Mouse (Mus musculus) retina, adult 2 months (tissue): ENCODE measurements around the gene Antxr2.

ENCODE experiments used
- DNase-seq: peaks from one replicate; pipeline ENCODE4 v3.0.0-alpha.2; 2012; ENCODE audit warnings: low read depth, low spot score

The Antxr2 gene

DNA sequence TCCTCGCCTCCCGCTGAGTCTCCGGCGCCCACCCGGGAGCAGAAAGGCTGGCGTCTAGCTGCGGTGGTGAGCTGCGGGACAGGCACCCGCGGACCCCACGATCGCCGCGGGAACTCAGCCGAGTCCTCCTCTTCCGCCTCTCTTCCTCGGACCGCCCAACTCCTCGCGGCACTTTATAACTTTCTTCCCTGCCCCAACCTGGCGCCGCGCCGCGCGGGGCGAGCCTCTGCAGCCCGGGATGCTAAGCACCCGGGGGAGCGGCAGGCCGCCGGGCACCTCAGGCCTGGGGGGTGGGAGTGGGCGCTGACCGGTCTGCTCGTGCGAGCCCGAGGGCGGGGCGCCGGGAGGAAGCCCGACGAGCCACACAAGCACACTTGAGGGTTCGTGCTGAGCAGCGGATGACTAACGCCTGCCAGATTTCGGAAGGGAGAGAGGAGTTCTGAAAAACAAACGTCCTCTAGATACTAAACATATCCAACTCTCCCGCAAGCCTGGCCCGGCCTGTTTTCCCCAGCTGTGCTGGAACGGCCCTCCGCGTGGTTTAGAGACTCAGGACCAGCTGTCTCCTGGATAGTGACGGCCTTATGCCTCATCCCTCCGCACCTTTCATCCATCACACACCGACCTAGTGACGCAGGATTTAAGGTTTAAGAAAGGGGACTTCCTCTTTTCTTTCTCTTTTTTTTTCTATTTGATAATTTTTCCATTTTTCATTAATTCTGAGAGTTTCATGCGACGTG, at the start of gene Antxr2:
Gene Antxr2, minus strand, starts transcription at position 142 of the 740 bp plus-strand sequence.
- DNase-seq, result no peak

DNA sequence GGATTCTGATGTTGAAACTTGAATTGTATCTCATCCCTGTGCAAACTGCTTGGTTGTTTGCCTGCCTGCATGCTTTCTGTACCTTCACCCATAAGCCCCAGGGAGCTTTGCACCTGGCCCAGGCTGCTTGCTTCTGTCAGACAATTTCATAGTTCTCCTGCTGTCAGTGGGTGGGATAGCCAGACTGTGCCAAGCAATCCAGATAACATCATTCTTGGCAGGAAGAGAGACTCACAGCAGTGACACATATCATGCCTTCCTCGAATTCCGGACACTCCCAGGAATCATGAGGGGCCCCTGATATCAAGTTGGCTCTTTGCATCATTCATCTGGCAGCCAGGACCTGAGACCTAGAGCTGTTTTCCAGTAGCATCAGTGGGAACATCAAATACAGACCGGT, 45.8 kb upstream of the Antxr2 start:
- no peak for DNase-seq

DNA sequence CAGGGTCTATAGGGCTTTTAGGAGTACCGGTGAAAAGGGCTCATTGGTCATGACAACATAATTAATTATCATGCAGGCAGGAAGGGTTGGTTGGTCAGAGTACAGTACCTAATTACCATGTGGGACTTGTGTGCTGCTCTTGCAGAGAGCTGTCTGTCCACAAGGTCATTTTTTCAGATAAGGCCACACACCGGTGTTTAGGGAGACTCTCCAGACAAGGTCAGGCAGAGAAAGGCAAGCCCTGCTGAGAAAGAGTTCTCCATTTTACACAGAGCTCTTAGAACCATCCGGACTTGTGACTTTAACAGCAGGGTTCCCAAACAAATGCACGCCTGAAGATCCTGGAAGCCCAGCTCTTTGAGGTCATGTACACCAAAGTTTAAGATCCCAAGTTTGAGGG, 38.3 kb upstream of the Antxr2 start:
- no peak for DNase-seq

DNA sequence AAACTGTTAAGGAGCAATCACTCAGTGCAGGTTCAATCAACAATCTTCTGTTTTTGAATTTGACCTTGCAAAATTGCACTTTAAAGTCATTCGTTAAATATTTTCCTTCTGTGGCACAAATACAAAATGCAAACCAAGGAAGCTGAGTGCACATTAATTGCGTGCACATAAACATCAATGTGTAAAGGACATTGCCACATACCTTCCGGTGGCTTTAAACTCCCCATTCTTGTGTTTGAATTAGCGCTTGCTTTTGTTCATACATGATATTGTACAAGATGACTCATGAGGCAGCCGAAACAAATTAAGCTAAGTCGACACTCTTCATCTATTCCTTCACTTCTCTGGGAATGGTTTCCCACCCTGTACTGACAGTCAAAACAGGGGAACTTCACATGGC, 24.4 kb upstream of the Antxr2 start:
- no peak for DNase-seq

DNA sequence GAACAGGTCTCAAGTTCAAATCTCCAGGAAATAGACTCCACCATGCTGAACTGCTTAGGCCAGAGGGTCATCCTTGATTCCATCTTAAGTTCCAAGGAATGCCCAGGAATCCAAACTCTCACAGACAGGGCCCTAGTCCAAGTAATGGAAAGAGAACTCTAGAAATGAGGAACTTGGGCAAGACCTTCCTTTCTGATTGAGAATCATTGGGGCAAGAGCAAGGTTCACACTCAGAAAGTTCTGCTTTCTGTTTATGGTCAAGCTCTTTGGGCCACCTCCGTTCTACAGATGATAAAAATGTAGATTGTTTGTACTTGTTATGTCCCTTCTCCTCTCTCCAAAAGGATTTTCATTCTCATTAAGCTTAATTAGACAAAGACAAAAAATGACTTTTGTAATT, 24.0 kb upstream of the Antxr2 start:
- no peak for DNase-seq

DNA sequence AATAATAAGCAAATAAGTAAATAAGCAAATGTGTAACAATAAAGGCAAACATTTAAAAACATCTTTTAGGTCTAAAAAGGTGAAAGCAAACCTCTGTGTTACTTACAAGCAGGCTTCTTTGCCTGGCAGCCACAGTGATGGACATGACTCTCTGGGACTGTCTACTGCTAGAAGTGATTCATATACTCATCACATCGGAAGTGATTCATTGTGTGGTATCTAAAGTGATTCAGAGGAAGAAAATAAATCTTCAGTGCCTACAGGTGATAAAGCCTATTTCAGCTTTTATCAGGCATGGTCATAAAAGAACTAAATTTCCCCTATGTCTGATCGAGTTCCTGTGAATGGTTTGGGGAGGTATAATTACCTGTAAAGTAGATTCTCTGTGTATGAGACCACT, 4.1 kb upstream of the Antxr2 start:
- no peak for DNase-seq

DNA sequence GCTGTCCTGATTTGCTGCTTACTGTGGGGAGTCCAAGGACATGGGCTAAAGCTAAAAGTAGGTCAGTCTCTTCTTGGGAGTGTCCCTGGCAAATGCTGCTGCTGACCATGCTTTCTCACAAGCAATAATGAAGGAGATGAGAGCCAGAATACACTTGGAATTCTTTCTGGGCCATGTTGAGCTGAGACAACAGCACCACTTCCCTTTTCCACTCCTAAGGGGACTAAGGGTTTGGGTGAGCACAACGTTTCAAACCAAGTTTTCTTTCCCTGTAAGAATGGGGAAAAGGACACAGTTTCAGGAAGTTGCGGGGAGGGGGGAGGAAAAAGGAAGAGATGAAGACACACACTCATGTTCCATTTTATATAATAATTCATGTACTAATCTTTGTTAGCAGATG, 3.4 kb upstream of the Antxr2 start:
- DNase-seq, result no peak

DNA sequence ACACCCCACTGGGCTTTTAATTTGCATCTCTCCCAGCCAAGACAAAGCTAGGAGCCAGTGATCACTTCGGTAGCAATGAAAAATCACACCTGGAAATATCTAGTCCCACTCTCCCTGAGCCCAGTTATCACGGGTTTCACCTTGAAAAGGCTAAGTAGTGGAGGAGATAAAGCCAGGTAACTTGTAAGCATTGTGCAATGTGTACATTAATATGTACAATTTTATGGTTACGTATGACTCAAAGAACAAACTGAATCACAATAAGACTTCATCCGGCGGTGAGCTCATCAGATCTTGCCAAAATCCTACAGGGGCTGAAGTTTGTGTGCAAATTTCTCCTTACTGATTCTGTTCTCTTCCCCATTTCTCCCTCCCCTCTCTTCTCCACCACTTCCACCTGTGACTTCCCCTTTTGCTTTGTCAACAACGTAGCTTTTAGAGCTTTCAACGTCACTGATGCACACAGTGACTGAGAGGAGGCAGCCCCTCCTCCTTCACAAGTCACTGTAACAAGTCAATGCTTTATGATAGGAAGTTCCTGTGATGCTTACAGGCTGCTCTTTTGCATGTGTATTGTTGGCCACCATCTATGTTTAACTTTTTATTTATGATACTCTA, 2.1 kb upstream of the Antxr2 start:
- no peak for DNase-seq

DNA sequence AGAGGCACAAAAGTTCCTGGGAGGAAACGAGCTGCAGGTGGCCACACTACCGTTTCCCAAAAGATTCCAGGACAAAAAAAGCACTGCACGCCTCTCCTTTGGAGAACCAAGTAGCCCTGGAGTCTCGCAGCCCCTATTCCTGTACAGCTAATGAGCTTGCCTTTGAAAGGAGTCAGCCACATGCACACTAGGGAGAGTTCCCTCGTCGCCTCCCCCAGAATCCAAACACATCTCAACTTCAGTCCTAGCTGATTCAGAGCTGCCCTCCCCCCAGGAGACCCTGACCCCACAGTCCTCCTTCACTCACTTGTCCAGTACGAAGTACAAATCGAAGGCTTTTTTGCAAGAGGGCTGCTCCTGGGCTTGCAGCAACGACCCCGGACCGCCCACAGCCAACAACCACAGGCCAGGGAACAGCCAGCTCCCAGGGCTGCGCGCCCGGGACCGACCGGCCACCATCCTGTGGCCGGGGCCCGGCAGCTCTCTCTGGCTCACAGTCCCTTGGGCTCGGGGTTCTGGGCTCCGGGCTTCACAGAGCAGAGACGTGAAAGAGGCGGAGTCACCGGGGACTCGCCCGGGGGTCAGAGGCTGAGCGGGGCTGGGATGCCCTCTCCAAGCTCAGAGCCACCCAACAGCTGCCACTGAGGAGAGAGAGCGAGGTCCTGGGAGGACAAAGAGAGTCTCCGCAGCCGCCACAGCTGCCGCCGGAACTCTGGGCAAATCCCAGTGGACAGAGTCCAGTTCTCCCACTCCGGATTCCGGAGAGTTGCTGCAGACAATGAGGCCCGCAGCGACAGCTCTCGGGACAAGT, 547 bp downstream of the Antxr2 start:
- DNase-seq, result no peak

DNA sequence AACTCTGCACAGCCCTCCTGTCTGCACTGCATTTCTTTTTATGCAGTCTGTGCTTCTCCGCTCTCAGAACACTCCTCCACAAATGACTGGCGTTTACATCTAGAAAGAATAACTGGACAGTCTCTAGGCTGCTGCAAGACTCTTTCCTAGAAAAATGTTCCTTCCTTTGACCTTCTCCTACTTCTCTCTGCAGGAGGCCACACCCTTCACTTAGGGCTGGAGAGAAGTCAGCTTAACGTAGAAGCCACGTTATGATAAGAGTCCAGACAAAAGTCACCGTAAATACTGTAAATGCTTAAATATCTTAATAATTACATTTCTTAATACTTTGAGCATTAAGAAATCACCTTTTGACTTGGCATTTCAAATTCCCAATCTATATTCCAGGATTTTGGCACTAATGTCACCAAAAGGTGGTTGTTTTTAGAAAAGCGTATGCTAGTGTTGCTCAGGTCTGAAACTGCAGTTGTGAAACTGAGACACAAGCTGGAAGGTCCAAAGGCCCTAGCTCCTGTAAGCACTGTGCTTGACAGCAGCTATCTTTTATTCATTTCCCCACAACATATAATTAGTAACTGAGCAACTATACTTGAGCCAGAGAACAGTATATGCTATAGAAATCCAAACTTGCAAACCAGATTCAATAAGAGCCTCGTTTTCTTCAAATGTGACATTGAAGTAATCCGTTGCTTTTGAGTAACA, 3.0 kb downstream of the Antxr2 start:
- DNase-seq, result no peak

DNA sequence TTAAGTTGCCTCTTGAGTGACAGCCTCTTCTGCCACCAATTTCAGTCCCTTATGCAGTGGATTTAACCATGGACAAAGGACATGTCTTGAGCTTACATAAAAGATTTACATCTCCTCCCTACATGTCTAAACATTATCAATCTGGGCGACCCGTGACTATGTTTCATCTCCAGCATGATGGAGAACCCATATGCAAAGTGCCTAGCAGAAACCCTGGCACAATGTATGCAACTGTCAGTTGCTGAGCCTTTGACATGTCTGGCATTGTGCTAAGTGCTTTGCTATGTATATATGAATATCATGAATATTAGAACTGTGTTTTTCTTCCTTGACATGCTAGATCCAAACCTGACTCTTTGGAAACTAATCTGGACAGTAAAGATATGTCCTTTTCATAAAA, 4.9 kb downstream of the Antxr2 start:
- no peak for DNase-seq

DNA sequence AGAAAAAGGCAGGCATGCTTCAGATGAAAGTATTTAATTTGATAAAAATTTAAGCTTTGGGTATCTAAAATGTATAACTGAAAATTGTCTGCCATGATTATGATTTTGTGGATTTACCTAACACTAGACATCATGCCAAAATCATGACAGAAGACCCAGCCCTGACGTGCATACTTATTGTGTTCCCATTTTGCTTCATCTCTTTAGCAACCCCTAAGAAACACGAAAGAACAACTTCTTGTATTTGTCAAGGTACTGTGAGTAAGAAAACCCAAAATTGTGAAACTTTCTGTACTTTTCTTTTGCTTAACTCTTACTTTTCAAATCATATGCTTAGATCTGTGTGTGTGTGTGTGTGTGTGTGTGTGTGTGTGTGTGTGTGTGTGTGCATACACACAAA, 6.3 kb downstream of the Antxr2 start:
- DNase-seq, result no peak

DNA sequence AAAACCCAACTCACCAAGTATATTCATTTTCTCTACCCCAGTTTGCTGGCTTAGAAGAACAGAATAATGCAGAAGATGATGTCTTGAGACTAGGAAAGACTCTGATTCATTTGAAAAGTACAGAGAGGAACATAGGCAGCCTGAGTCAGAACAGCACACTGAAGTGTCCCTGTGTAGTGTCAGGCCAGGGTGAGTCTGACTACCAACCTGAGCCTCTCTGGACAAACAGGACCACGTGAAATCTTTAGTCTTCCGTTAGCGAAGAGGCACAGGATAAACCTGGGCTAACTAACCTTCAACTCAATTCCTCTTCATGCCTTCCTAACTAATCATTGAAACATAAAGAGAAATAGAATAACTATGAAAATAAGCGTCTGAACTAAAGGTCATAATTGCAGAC, 9.3 kb downstream of the Antxr2 start:
- DNase-seq, result no peak

DNA sequence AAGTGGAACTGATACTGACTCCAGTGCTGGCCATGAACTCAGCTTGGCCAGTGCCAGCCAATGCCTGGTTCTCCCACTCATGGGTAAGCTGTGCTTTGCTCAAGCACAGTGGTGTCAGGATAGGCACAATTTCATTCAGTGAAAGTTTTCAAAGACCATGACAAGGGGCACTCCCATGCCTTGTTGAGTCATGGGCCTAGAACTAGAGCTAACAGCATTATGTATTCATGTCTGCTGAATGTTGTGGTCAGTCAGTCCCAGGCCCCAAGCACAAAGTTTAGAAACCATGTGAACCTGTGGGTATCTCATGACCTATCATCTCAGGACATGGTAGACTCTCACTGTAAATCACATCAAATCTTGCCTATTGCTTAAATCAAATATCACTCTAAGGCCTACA, 10.2 kb downstream of the Antxr2 start:
- DNase-seq, result no peak

DNA sequence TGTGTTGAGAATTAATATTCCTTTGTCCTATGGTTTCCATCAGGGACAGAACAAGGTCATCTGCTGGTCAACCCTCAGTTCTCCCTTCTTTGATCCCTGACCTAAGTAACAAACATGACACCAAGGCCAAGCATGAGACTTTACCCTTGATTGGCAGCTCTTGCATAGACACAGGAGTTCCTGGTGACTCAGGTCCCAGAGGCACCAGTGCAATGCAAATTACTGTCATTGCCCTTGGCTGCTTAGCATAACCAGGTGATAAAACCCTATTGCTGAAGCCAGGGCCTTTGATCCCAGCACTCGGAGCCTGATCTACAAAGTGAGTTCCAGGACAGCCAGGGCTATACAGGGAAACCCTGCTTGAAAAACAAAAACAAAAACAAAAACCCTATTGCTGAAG, 11.4 kb downstream of the Antxr2 start:
- no peak for DNase-seq

DNA sequence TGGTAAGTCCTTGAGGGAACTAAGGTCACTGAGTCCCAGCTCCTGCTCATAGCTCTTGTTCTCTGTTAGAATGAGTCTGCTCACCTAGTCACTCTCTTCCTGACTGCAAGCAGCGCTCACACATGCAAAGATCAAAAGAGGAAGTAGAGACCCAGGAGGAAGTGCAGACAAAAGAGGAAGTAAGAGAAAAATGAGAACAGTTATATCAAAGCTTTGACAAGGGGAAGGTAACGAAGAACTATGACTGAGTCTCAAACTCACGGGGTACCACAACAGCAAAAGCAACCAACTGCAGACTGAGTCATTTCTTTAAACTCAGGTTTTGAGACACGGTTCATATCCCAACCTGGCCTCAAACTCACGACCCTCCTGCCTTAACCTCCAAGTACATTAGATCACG, 12.7 kb downstream of the Antxr2 start:
- DNase-seq, result no peak

DNA sequence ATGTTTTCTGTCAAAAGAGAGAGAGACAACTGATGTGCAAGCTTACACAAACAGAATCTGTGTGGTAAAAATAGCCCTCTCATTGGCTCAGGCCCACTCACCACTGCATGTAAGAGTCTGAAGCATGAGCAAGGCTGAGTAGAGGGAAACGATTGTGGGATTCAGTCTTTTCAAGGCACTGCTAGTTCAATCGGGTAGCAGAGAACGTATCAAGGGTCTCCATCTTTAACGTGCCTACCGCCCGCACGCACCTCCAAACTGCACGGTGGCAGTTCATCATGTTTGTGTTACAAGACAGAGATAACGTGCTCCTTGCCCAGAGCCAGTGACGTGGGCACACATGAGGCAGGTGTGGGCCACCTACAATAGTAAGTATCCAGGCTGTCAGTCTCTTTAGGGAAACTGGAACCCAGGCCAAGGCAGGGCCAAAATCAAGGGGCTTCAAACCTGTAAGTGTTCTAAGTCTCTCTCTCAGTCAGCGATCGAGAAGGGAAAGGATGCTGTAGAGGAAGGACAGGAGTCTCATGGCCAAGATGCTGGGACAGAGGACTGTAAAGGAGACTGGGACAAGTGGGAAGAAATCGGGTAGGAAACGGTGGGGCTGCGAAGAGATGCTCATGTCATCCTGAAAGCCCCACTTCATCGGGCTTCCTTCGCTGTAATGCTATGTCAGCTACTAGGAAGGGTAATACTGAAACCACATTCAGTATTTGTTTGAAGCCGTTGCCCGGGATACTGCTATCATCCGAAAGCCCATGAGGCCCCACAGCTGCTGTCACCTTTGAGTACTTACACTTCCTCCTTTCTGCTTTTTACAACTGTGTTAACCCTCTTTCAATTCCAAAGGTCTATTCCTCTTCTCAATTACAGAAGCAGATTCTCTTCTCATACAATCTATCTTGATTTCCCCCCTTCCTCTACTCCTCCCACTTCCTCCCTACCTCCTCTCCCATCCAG, 14.3 kb downstream of the Antxr2 start:
- no peak for DNase-seq

DNA sequence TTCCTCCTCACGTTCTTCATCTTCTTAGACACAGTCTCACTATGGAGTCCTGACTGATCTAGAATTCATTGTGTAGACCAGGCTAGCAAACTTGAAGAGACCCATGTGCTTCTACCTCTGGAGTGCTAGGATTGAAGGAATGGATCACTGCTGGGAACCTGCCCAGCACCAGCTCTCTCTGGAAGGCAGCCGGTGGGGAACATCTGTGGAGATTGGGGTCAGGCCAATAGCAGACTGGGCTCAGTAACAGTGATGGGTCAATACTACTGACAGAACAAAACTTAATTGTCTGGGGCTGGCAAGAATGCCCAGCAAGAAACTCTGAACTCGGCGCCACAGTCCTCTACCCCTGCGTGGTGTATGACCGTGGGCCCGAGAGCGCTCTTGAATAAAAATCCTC, 25.1 kb downstream of the Antxr2 start:
- DNase-seq, result no peak

DNA sequence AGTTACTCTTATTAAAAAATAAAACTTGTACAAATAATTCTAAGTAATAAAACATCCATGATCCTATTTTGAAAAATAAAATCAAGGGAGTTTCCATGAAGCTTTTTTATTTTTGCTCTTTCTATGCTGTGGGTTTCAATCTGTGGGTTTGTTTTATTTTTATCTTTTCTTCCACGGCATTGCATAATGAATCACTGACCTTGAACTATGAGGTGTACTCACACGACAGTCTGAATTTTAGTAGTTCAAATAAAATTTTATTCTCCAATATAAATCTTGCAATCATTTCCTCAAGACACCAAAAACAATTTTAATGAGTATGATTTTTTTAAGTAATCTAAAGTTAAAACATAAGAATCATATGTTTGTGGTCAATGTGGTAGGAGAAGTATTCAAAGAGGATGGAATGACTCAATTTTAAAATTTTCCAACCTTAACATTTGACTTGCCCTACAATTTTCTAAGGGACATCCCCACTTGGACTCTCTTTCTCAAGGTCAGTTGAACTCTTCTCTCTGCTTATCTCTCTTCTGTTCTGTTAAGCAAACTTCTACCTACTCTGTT, 31.5 kb downstream of the Antxr2 start:
- DNase-seq, result no peak

DNA sequence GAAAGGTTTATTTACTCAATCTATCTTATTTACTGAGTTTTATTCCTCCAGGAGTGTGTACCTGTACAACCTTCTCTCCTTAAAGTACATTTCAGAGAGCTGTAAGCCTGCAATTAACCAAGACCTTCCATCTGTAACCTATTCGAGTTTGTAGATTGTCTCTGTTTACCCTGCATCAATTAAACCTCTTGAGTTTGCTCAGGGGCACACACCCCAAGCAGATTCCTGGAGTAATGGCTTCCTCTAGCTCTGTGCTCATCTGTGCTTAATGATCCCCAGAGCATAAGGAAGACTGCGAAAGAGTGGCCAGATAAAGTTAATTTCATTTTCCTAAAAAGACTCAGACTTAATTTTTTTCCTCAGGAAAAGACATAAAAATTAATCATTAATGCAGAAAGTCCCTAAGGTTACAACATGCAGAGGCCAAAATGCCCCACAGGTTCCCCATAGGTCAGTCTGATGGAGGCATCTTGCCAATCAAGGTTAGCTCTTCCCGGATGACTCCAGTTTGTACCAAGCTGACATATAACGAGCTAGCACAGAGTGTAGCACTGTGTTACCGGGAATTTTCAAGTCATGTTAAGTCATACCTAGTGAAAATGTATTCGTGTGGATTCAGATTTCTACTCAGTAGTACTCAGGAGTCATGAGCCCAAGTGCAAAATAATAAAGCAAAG, 34.2 kb downstream of the Antxr2 start:
- no peak for DNase-seq
